Mouse (Mus musculus): ENCODE measurements at regions not wholly inside any gene's neighbourhood (a gene's known extent, or its start where the extent isn't known, plus 50 kb on each side); places are given as distances from the start of the nearest gene placed in this dataset.

GRCm38 (mm10) chr15:96103737-96104136 lies 183.6 kb upstream of the Arid2 start:
- no peaks in the 10 kb centered on the region for H3K36me3 ChIP-seq (ENCODE audit: control insufficient read depth, insufficient read depth, low read length)
- H3K9ac ChIP-seq (ENCODE audit: low read length): no peak overlapping the region
- ATAC-seq (replicated peaks; ENCODE audit: low FRiP score) (no peak), DNase-seq (ENCODE audit: low spot score) (no peak)
- no peak overlapping the region for H3K4me2 ChIP-seq (ENCODE audit: low read depth, low read length, severe bottlenecking)
- no peak overlapping the region for H3K27ac ChIP-seq (ENCODE audit: low read depth, low read length)
- no peaks in the 10 kb centered on the region for H3K27me3 ChIP-seq (ENCODE audit: control insufficient read depth, insufficient read depth, low read length)
- H3K4me3 ChIP-seq (ENCODE audit: low read depth, low read length): no peak overlapping the region
- 50% methylated on average over 6 of the region's 6 CpGs for WGBS
- H3K4me1 ChIP-seq (replicated peaks; ENCODE audit: control insufficient read depth, insufficient read depth, low read length): no peaks in the 10 kb centered on the region
- H3K9me3 ChIP-seq (ENCODE audit: control insufficient read depth, low read length): no peaks in the 10 kb centered on the region

GRCm38 (mm10) chr15:96107503-96107902 lies 179.8 kb upstream of the Arid2 start:
- no peaks in the 10 kb centered on the region for H3K4me1 ChIP-seq (replicated peaks; ENCODE audit: control insufficient read depth, insufficient read depth, low read length)
- no peaks in the 10 kb centered on the region for H3K27me3 ChIP-seq (ENCODE audit: control insufficient read depth, insufficient read depth, low read length)
- H3K4me2 ChIP-seq (ENCODE audit: low read depth, low read length, severe bottlenecking): no peak overlapping the region
- H3K36me3 ChIP-seq (ENCODE audit: control insufficient read depth, insufficient read depth, low read length): no peaks in the 10 kb centered on the region
- no peak overlapping the region for H3K4me3 ChIP-seq (ENCODE audit: low read depth, low read length)
- no peaks in the 10 kb centered on the region for H3K9me3 ChIP-seq (ENCODE audit: control insufficient read depth, low read length)
- no peak for DNase-seq (ENCODE audit: low spot score)
- H3K27ac ChIP-seq (ENCODE audit: low read depth, low read length): no peak overlapping the region
- WGBS: 63% methylated on average over 3 of the region's 4 CpGs
- no peak for ATAC-seq (replicated peaks; ENCODE audit: low FRiP score)
- H3K9ac ChIP-seq (ENCODE audit: low read length): no peak overlapping the region

GRCm38 (mm10) chr15:96113091-96113490 lies 174.2 kb upstream of the Arid2 start:
- Histone ChIP-seq H3K4me1 (replicated peaks; ENCODE audit: control insufficient read depth, insufficient read depth, low read length) (no peaks in the 10 kb centered on the region; the same call in 1 of the 2 replicates), H3K27ac (ENCODE audit: low read depth, low read length) (no peak overlapping the region), H3K9ac (ENCODE audit: low read length) (no peak overlapping the region), H3K4me3 (ENCODE audit: low read depth, low read length) (no peak overlapping the region), H3K27me3 (ENCODE audit: control insufficient read depth, insufficient read depth, low read length) (no peaks in the 10 kb centered on the region), H3K9me3 (ENCODE audit: control insufficient read depth, low read length) (no peaks in the 10 kb centered on the region), H3K36me3 (ENCODE audit: control insufficient read depth, insufficient read depth, low read length) (no peaks in the 10 kb centered on the region), H3K4me2 (ENCODE audit: low read depth, low read length, severe bottlenecking) (no peak overlapping the region)
- 93% methylated on average over 13 of the region's 13 CpGs for WGBS
- no peak for ATAC-seq (replicated peaks; ENCODE audit: low FRiP score)
- no peak for DNase-seq (ENCODE audit: low spot score)

- 82% methylated on average over 9 of the region's 9 CpGs for WGBS
- no peak overlapping the region for H3K27ac ChIP-seq (ENCODE audit: low read depth, low read length)
- H3K36me3 ChIP-seq (ENCODE audit: control insufficient read depth, insufficient read depth, low read length): no peaks in the 10 kb centered on the region
- H3K27me3 ChIP-seq (ENCODE audit: control insufficient read depth, insufficient read depth, low read length): no peaks in the 10 kb centered on the region
- no peak overlapping the region for H3K4me2 ChIP-seq (ENCODE audit: low read depth, low read length, severe bottlenecking)
- H3K9ac ChIP-seq (ENCODE audit: low read length): no peak overlapping the region
- DNase-seq (ENCODE audit: low spot score): no peak
- no peaks in the 10 kb centered on the region for H3K9me3 ChIP-seq (ENCODE audit: control insufficient read depth, low read length)
- H3K4me3 ChIP-seq (ENCODE audit: low read depth, low read length): no peak overlapping the region
- H3K4me1 ChIP-seq (replicated peaks; ENCODE audit: control insufficient read depth, insufficient read depth, low read length): no peaks in the 10 kb centered on the region; the same call in 1 of the 2 replicates
- no peak for ATAC-seq (replicated peaks; ENCODE audit: low FRiP score)
These were observed 172.7 kb upstream of the Arid2 start for GRCm38 (mm10) chr15:96114616-96115015.

GRCm38 (mm10) chr15:96115196-96115595 lies 172.1 kb upstream of the Arid2 start:
- Histone ChIP-seq H3K9ac (ENCODE audit: low read length) (no peak overlapping the region), H3K27me3 (ENCODE audit: control insufficient read depth, insufficient read depth, low read length) (no peaks in the 10 kb centered on the region), H3K4me1 (replicated peaks; ENCODE audit: control insufficient read depth, insufficient read depth, low read length) (no peaks in the 10 kb centered on the region; the same call in 1 of the 2 replicates), H3K4me2 (ENCODE audit: low read depth, low read length, severe bottlenecking) (no peak overlapping the region), H3K9me3 (ENCODE audit: control insufficient read depth, low read length) (no peaks in the 10 kb centered on the region), H3K4me3 (ENCODE audit: low read depth, low read length) (no peak overlapping the region), H3K27ac (ENCODE audit: low read depth, low read length) (no peak overlapping the region), H3K36me3 (ENCODE audit: control insufficient read depth, insufficient read depth, low read length) (no peaks in the 10 kb centered on the region)
- ATAC-seq (replicated peaks; ENCODE audit: low FRiP score) (no peak), DNase-seq (ENCODE audit: low spot score) (no peak)
- 49% methylated on average over 10 of the region's 10 CpGs for WGBS

GRCm38 (mm10) chr15:96119240-96119639 lies 168.1 kb upstream of the Arid2 start:
- Histone ChIP-seq H3K4me3 (ENCODE audit: low read depth, low read length) (no peak overlapping the region), H3K27ac (ENCODE audit: low read depth, low read length) (no peak overlapping the region), H3K9me3 (ENCODE audit: control insufficient read depth, low read length) (no peaks in the 10 kb centered on the region), H3K27me3 (ENCODE audit: control insufficient read depth, insufficient read depth, low read length) (no peaks in the 10 kb centered on the region), H3K4me1 (replicated peaks; ENCODE audit: control insufficient read depth, insufficient read depth, low read length) (no peaks in the 10 kb centered on the region; the same call in 1 of the 2 replicates), H3K36me3 (ENCODE audit: control insufficient read depth, insufficient read depth, low read length) (no peaks in the 10 kb centered on the region), H3K4me2 (ENCODE audit: low read depth, low read length, severe bottlenecking) (no peak overlapping the region), H3K9ac (ENCODE audit: low read length) (no peak overlapping the region)
- WGBS: 90% methylated on average over 7 of the region's 7 CpGs
- DNase-seq (ENCODE audit: low spot score) (no peak), ATAC-seq (replicated peaks; ENCODE audit: low FRiP score) (no peak)

GRCm38 (mm10) chr15:96124397-96124796 lies 162.9 kb upstream of the Arid2 start:
- H3K4me1 ChIP-seq (replicated peaks; ENCODE audit: control insufficient read depth, insufficient read depth, low read length): no peaks in the 10 kb centered on the region
- H3K9me3 ChIP-seq (ENCODE audit: control insufficient read depth, low read length): no peaks in the 10 kb centered on the region
- 88% methylated on average over 6 of the region's 6 CpGs for WGBS
- no peaks in the 10 kb centered on the region for H3K36me3 ChIP-seq (ENCODE audit: control insufficient read depth, insufficient read depth, low read length)
- no peak overlapping the region for H3K4me2 ChIP-seq (ENCODE audit: low read depth, low read length, severe bottlenecking)
- no peaks in the 10 kb centered on the region for H3K27me3 ChIP-seq (ENCODE audit: control insufficient read depth, insufficient read depth, low read length)
- no peak overlapping the region for H3K9ac ChIP-seq (ENCODE audit: low read length)
- H3K4me3 ChIP-seq (ENCODE audit: low read depth, low read length): no peak overlapping the region
- ATAC-seq (replicated peaks; ENCODE audit: low FRiP score) (no peak), DNase-seq (ENCODE audit: low spot score) (no peak)
- no peak overlapping the region for H3K27ac ChIP-seq (ENCODE audit: low read depth, low read length)

GRCm38 (mm10) chr15:96129699-96130098 lies 157.6 kb upstream of the Arid2 start:
- no peaks in the 10 kb centered on the region for H3K36me3 ChIP-seq (ENCODE audit: control insufficient read depth, insufficient read depth, low read length)
- no peak for ATAC-seq (replicated peaks; ENCODE audit: low FRiP score)
- no peaks in the 10 kb centered on the region for H3K9me3 ChIP-seq (ENCODE audit: control insufficient read depth, low read length)
- no peak overlapping the region for H3K4me3 ChIP-seq (ENCODE audit: low read depth, low read length)
- no peak overlapping the region for H3K27ac ChIP-seq (ENCODE audit: low read depth, low read length)
- no peak overlapping the region for H3K4me2 ChIP-seq (ENCODE audit: low read depth, low read length, severe bottlenecking)
- WGBS: 89% methylated on average over 4 of the region's 4 CpGs
- no peak overlapping the region; the same call in 1 of the 2 replicates for H3K9ac ChIP-seq (ENCODE audit: low read length)
- H3K4me1 ChIP-seq (replicated peaks; ENCODE audit: control insufficient read depth, insufficient read depth, low read length): no peaks in the 10 kb centered on the region
- no peaks in the 10 kb centered on the region for H3K27me3 ChIP-seq (ENCODE audit: control insufficient read depth, insufficient read depth, low read length)
- DNase-seq (ENCODE audit: low spot score): no peak

GRCm38 (mm10) chr15:96130531-96130930 lies 156.8 kb upstream of the Arid2 start:
- no peak overlapping the region for H3K9ac ChIP-seq (ENCODE audit: low read length)
- no peaks in the 10 kb centered on the region for H3K36me3 ChIP-seq (ENCODE audit: control insufficient read depth, insufficient read depth, low read length)
- no peak overlapping the region for H3K4me2 ChIP-seq (ENCODE audit: low read depth, low read length, severe bottlenecking)
- no peak for DNase-seq (ENCODE audit: low spot score)
- H3K27me3 ChIP-seq (ENCODE audit: control insufficient read depth, insufficient read depth, low read length): no peaks in the 10 kb centered on the region
- no peak for ATAC-seq (replicated peaks; ENCODE audit: low FRiP score)
- WGBS: 82% methylated on average over 8 of the region's 8 CpGs
- no peaks in the 10 kb centered on the region; the same call in 1 of the 2 replicates for H3K4me1 ChIP-seq (replicated peaks; ENCODE audit: control insufficient read depth, insufficient read depth, low read length)
- no peak overlapping the region for H3K4me3 ChIP-seq (ENCODE audit: low read depth, low read length)
- H3K27ac ChIP-seq (ENCODE audit: low read depth, low read length): no peak overlapping the region
- H3K9me3 ChIP-seq (ENCODE audit: control insufficient read depth, low read length): no peaks in the 10 kb centered on the region

Measured in forebrain, embryonic 11.5 days (tissue).